In the genomic region with DNA sequence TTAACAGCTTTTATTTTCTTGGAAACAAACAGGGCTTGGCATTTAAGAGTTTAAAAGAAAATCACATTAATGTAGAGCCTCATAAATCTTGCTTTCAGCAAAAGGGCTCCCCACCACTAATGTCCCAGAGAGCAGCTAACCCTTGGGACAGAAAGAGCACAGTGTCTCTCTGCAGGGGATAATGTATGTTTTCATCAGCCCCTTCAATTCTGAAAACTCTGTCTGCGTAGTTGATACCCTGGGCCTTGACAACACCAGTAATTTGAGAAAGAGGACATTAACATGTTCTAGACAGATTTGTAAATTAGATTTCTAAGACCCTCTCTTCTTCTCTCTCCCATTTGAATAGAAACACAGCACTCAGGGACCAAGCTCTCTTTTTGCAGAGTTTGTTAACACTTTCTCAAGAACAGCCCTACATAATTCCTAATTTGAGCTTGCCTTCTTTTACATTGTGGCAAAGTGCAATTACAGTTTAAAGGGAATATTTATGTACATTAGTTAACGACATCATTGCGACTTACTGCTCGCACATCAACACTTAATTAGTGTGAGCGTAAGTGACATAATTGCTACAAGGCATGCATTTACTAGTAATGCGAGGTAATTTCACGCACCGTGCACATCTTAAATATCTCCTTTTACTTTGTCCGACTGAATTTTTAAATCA, we compare ENCODE assay signal across 19 mouse cellular contexts.
DNase-seq lines count a peak whose midpoint lies in the region; ATAC-seq lines count a peak whose summit lies in the region.
"Had no signal": no experiment of that assay in that cellular context is flagged by ENCODE, and none has a peak within 500 bp of the region (broad histone marks: within the 10 kb centered on the region; RNA-seq: fewer than 3 reads in every experiment).

No protein-coding gene starts in this region.

- 0 out of 2 replicates have a peak, but pooled peaks have one; percentile 52 for ATAC-seq in hindbrain, embryonic 13.5 days (ENCODE audit: low FRiP score)
- ATAC-seq in hindbrain, embryonic 16.5 days = no peak
- peak; percentile 79; the same call in 1 of the 2 replicates for ATAC-seq in forebrain, embryonic 13.5 days
- ATAC-seq in forebrain, embryonic 16.5 days = peak; percentile 78
- ATAC-seq: midbrain, embryonic 15.5 days had no signal

- H3K9ac ChIP-seq in hindbrain, embryonic 13.5 days = no peak overlapping the region
- no peak overlapping the region for H3K9ac ChIP-seq in hindbrain, embryonic 16.5 days (ENCODE audit: low read depth, low read length)
- H3K9ac ChIP-seq in forebrain, embryonic 13.5 days = no peak overlapping the region
- no peak overlapping the region for H3K9ac ChIP-seq in forebrain, embryonic 16.5 days (replicated peaks; ENCODE audit: low read depth, low read length)
- H3K9ac ChIP-seq: liver, embryonic 13.5 days; midbrain, embryonic 15.5 days had no signal

- H3K36me3 ChIP-seq in hindbrain, embryonic 13.5 days = no peaks in the 10 kb centered on the region
- H3K36me3 ChIP-seq in hindbrain, embryonic 16.5 days (ENCODE audit: control insufficient read depth, insufficient read depth, low read length) = no peaks in the 10 kb centered on the region
- H3K36me3 ChIP-seq in forebrain, embryonic 13.5 days (ENCODE audit: poor library complexity, severe bottlenecking) = no peaks in the 10 kb centered on the region
- H3K36me3 ChIP-seq in forebrain, embryonic 16.5 days (ENCODE audit: control insufficient read depth, insufficient read depth) = no peaks in the 10 kb centered on the region
- H3K36me3 ChIP-seq: heart, embryonic 10.5 days; liver, embryonic 13.5 days; midbrain, embryonic 15.5 days had no signal

- H3K27ac ChIP-seq in hindbrain, embryonic 13.5 days = no peak overlapping the region
- no peak overlapping the region for H3K27ac ChIP-seq in hindbrain, embryonic 16.5 days (ENCODE audit: low read depth, low read length)
- H3K27ac ChIP-seq in forebrain, embryonic 13.5 days = no peak overlapping the region
- no peak overlapping the region for H3K27ac ChIP-seq in forebrain, embryonic 16.5 days (ENCODE audit: low read length)
- H3K27ac ChIP-seq: gastrocnemius, adult 2 months; heart, embryonic 10.5 days; kidney, postnatal 0 days; liver, embryonic 13.5 days; midbrain, embryonic 15.5 days had no signal

- H3K9me3 ChIP-seq in hindbrain, embryonic 13.5 days = no peaks in the 10 kb centered on the region
- H3K9me3 ChIP-seq in hindbrain, embryonic 16.5 days (ENCODE audit: control insufficient read depth, low read length) = no peaks in the 10 kb centered on the region
- no peaks in the 10 kb centered on the region for H3K9me3 ChIP-seq in forebrain, embryonic 13.5 days (replicated peaks)
- H3K9me3 ChIP-seq in forebrain, embryonic 16.5 days (ENCODE audit: control insufficient read depth, low read length) = no peaks in the 10 kb centered on the region
- H3K9me3 ChIP-seq: heart, embryonic 10.5 days; liver, embryonic 13.5 days; midbrain, embryonic 15.5 days had no signal

- H3K27me3 ChIP-seq in hindbrain, embryonic 13.5 days = no peaks in the 10 kb centered on the region
- H3K27me3 ChIP-seq in hindbrain, embryonic 16.5 days (replicated peaks; ENCODE audit: control insufficient read depth, insufficient read depth, low read length) = 0 out of 2 replicates have a peak, but pooled peaks cover 2% of the 10 kb centered on the region
- H3K27me3 ChIP-seq in forebrain, embryonic 13.5 days = peaks cover 67% of the 10 kb centered on the region
- H3K27me3 ChIP-seq in forebrain, embryonic 16.5 days (replicated peaks; ENCODE audit: control insufficient read depth, insufficient read depth, low read length) = peaks cover 17% of the 10 kb centered on the region
- H3K27me3 ChIP-seq: liver, embryonic 13.5 days; midbrain, embryonic 15.5 days had no signal

- peak; percentile 73 for DNase-seq in retina, embryonic 14.5 days (ENCODE audit: low spot score)
- no peak for DNase-seq in thymus, postnatal 10 days (ENCODE audit: low spot score in 2 of 2)
- no peak for DNase-seq in gastrocnemius, postnatal 36 days
- DNase-seq: adrenal gland, adult 8-10 months; cerebellum, adult 9-10 months; gastrocnemius, adult 2 months; heart, postnatal 4 days; kidney, adult 2 months; layer of hippocampus, adult 9-11 months; liver, embryonic 13.5 days; lung, adult 2 months; thymus, postnatal 14 days had no signal

- intact Hi-C loops in gastrocnemius, postnatal 36 days (cut with DNase I) = no loop called here

- peaks cover 12% of the 10 kb centered on the region for H3K4me1 ChIP-seq in hindbrain, embryonic 13.5 days (replicated peaks)
- no peaks in the 10 kb centered on the region for H3K4me1 ChIP-seq in hindbrain, embryonic 16.5 days (ENCODE audit: control insufficient read depth, insufficient read depth, low read depth, low read length)
- peaks cover 22% of the 10 kb centered on the region for H3K4me1 ChIP-seq in forebrain, embryonic 13.5 days
- H3K4me1 ChIP-seq in forebrain, embryonic 16.5 days (replicated peaks; ENCODE audit: control insufficient read depth, insufficient read depth, low read length) = peaks cover 6% of the 10 kb centered on the region
- H3K4me1 ChIP-seq: heart, embryonic 10.5 days; liver, embryonic 13.5 days had no signal

- WGBS in hindbrain, embryonic 13.5 days = 41% methylated on average over 9 of the region's 9 CpGs
- WGBS in hindbrain, embryonic 16.5 days = 37% methylated on average over 9 of the region's 9 CpGs
- 16% methylated on average over 9 of the region's 9 CpGs for WGBS in forebrain, embryonic 13.5 days
- 10% methylated on average over 9 of the region's 9 CpGs for WGBS in forebrain, embryonic 16.5 days

- H3K4me3 ChIP-seq in hindbrain, embryonic 13.5 days = no peak overlapping the region
- no peak overlapping the region for H3K4me3 ChIP-seq in hindbrain, embryonic 16.5 days (ENCODE audit: low read length)
- H3K4me3 ChIP-seq in forebrain, embryonic 13.5 days = no peak overlapping the region
- H3K4me3 ChIP-seq in forebrain, embryonic 16.5 days (replicated peaks; ENCODE audit: low read length) = no peak overlapping the region
- H3K4me3 ChIP-seq: gastrocnemius, adult 2 months; heart, embryonic 10.5 days; liver, embryonic 13.5 days; midbrain, embryonic 15.5 days had no signal

- no peak overlapping the region for H3K4me2 ChIP-seq in hindbrain, embryonic 13.5 days
- no peak overlapping the region for H3K4me2 ChIP-seq in hindbrain, embryonic 16.5 days (ENCODE audit: low read length)
- no peak overlapping the region; the same call in 1 of the 2 replicates for H3K4me2 ChIP-seq in forebrain, embryonic 13.5 days
- no peak overlapping the region for H3K4me2 ChIP-seq in forebrain, embryonic 16.5 days (ENCODE audit: low read length)
- H3K4me2 ChIP-seq: liver, embryonic 13.5 days; midbrain, embryonic 15.5 days had no signal
